Mouse (Mus musculus) common myeloid progenitor, adult 5-6 weeks (primary cell): ENCODE measurements around the gene Thada. TPM values are rescaled to one million over a fixed set of nuclear protein-coding genes. Genes with fewer than 3 reads are reported as not detected.

Source experiments
- ATAC-seq: replicated peaks from 2 replicates; pipeline ENCODE4 v1.8.0; 2016; ENCODE audit warnings: low read depth, mild to moderate bottlenecking, moderate TSS enrichment, inconsistent platforms; ENCODE audit not compliant: poor library complexity, severe bottlenecking
- total RNA-seq: library from RNA; stranded (forward); fragments of 200-1000, 187-1606 nt; gene quantifications from 2 replicates; pipeline ENCODE4 v1.2.3, GENCODE M21; 2017

Gene Thada
- total RNA-seq, 1 experiment from 2014 or later = 40.6 TPM

GRCm38 (mm10) chr17:84478276-84478675 lies 12.3 kb upstream of the Thada start:
- no peak for ATAC-seq

- ATAC-seq = peak; percentile 55
Observed at GRCm38 (mm10) chr17:84477176-84477575, 11.2 kb upstream of the Thada start.

GRCm38 (mm10) chr17:84474312-84474711 lies 8.3 kb upstream of the Thada start:
- no peak for ATAC-seq

- ATAC-seq = no peak
Observed at GRCm38 (mm10) chr17:84435012-84435411, 31.0 kb downstream of the Thada start.

GRCm38 (mm10) chr17:84434233-84434632 lies 31.8 kb downstream of the Thada start:
- no peak for ATAC-seq

- ATAC-seq = no peak
Observed at GRCm38 (mm10) chr17:84431991-84432390, 34.0 kb downstream of the Thada start.

GRCm38 (mm10) chr17:84424258-84424657 lies 41.7 kb downstream of the Thada start:
- ATAC-seq = no peak

- no peak for ATAC-seq
Observed at GRCm38 (mm10) chr17:84422916-84423315, 43.1 kb downstream of the Thada start.

GRCm38 (mm10) chr17:84422001-84422785 lies 43.8 kb downstream of the Thada start:
- no peak for ATAC-seq

- ATAC-seq = no peak
Observed at GRCm38 (mm10) chr17:84421042-84421441, 45.0 kb downstream of the Thada start.

- no peak for ATAC-seq
Observed at GRCm38 (mm10) chr17:84420276-84420639, 45.7 kb downstream of the Thada start.

- peak; percentile 89 for ATAC-seq
Observed at GRCm38 (mm10) chr17:84419326-84420275, 46.4 kb downstream of the Thada start.

- no peak for ATAC-seq
Observed at GRCm38 (mm10) chr17:84415936-84416335, 50.1 kb downstream of the Thada start.

GRCm38 (mm10) chr17:84408731-84409130 lies 57.3 kb downstream of the Thada start:
- no peak for ATAC-seq

GRCm38 (mm10) chr17:84405616-84406015 lies 60.4 kb downstream of the Thada start:
- no peak for ATAC-seq

- no peak for ATAC-seq
Observed at GRCm38 (mm10) chr17:84401796-84402195, 64.2 kb downstream of the Thada start.

GRCm38 (mm10) chr17:84399431-84399830 lies 66.6 kb downstream of the Thada start:
- no peak for ATAC-seq

GRCm38 (mm10) chr17:84390026-84390425 lies 76.0 kb downstream of the Thada start:
- ATAC-seq = no peak

- no peak for ATAC-seq
Observed at GRCm38 (mm10) chr17:84386176-84386575, 79.8 kb downstream of the Thada start.

- peak; percentile 65 for ATAC-seq
Observed at GRCm38 (mm10) chr17:84385696-84386095, 80.3 kb downstream of the Thada start.

GRCm38 (mm10) chr17:84384661-84385060 lies 81.3 kb downstream of the Thada start:
- ATAC-seq = no peak
